ENCODE assay signal across 8 mouse cellular contexts in genomic region chr9:88480120-88480519, GRCm38 (mm10). TPM values are rescaled to one million over a fixed set of nuclear protein-coding genes. Genes with fewer than 3 reads are reported as not detected.
A peak's percentile ranks its signal among the peaks of the same experiment; 100 is the strongest.
DNase-seq lines count a peak whose midpoint lies in the region; ATAC-seq lines count a peak whose summit lies in the region.

No protein-coding gene starts in this region.

- no peak overlapping the region for H3K27ac ChIP-seq in heart, embryonic 16.5 days (ENCODE audit: low read length)
- no peak overlapping the region for H3K27ac ChIP-seq in hindbrain, embryonic 14.5 days
- no peak overlapping the region for H3K27ac ChIP-seq in midbrain, embryonic 13.5 days

- H3K4me1 ChIP-seq in heart, embryonic 16.5 days (ENCODE audit: control insufficient read depth, insufficient read depth, low read length): peaks cover 12% of the 10 kb centered on the region
- H3K4me1 ChIP-seq in hindbrain, embryonic 14.5 days (replicated peaks; ENCODE audit: control insufficient read depth, insufficient read depth, low read length): peaks cover 26% of the 10 kb centered on the region
- peaks cover 37% of the 10 kb centered on the region for H3K4me1 ChIP-seq in midbrain, embryonic 13.5 days (replicated peaks)

- ATAC-seq in heart, embryonic 16.5 days (replicated peaks; ENCODE audit: extremely low read depth, insufficient read depth, low FRiP score): no peak
- ATAC-seq in hindbrain, embryonic 14.5 days (ENCODE audit: low FRiP score): no peak
- no peak for ATAC-seq in midbrain, embryonic 13.5 days

- intact Hi-C loops in left cerebral cortex, postnatal 25 days (cut with DNase I): loop anchor here (2.0 to 5.0 kb wide), 2 partner anchors 41 to 1632 kb away; partner anchors contain the start of genes Morf4l1 and Snx14

- DNase-seq in heart, adult 18-20 months: no peak
- DNase-seq in adipocyte (ENCODE audit: low spot score): peak; percentile 50
- no peak for DNase-seq in hindbrain, embryonic 14.5 days (ENCODE audit: low spot score)
- no peak for DNase-seq in cerebellum, adult 11-12 months
- no peak for DNase-seq in left cerebral cortex, postnatal 25 days (ENCODE audit: low spot score in 2 of 2)
- no peak for DNase-seq in layer of hippocampus, adult 8-10 months (ENCODE audit: low spot score in 2 of 2)

- H3K4me3 ChIP-seq in heart, embryonic 16.5 days (ENCODE audit: low read length): peak overlapping the region; percentile 99
- H3K4me3 ChIP-seq in hindbrain, embryonic 14.5 days (replicated peaks; ENCODE audit: low read length): peak overlapping the region; percentile 99
- peak overlapping the region; percentile 98 for H3K4me3 ChIP-seq in midbrain, embryonic 13.5 days (replicated peaks)

- no peaks in the 10 kb centered on the region for H3K27me3 ChIP-seq in heart, embryonic 16.5 days (ENCODE audit: control insufficient read depth, insufficient read depth, low read length)
- no peaks in the 10 kb centered on the region for H3K27me3 ChIP-seq in hindbrain, embryonic 14.5 days (ENCODE audit: control insufficient read depth, insufficient read depth, low read length)
- 0 out of 2 replicates have a peak, but pooled peaks cover 4% of the 10 kb centered on the region for H3K27me3 ChIP-seq in midbrain, embryonic 13.5 days

- no peaks in the 10 kb centered on the region for H3K9me3 ChIP-seq in heart, embryonic 16.5 days (replicated peaks; ENCODE audit: control insufficient read depth, low read length)
- no peaks in the 10 kb centered on the region for H3K9me3 ChIP-seq in hindbrain, embryonic 14.5 days (ENCODE audit: control insufficient read depth, low read length)
- no peaks in the 10 kb centered on the region for H3K9me3 ChIP-seq in midbrain, embryonic 13.5 days

- H3K9ac ChIP-seq in heart, embryonic 16.5 days (ENCODE audit: low read length): peak overlapping the region; percentile 99
- H3K9ac ChIP-seq in hindbrain, embryonic 14.5 days: peak overlapping the region; percentile 97
- peak overlapping the region; percentile 99 for H3K9ac ChIP-seq in midbrain, embryonic 13.5 days (replicated peaks)

- H3K36me3 ChIP-seq in heart, embryonic 16.5 days (ENCODE audit: control insufficient read depth, insufficient read depth): peaks cover 6% of the 10 kb centered on the region
- H3K36me3 ChIP-seq in hindbrain, embryonic 14.5 days (replicated peaks; ENCODE audit: control insufficient read depth, insufficient read depth): peaks cover 45% of the 10 kb centered on the region
- H3K36me3 ChIP-seq in midbrain, embryonic 13.5 days: peaks cover 19% of the 10 kb centered on the region

- H3K4me2 ChIP-seq in heart, embryonic 16.5 days (ENCODE audit: low read depth, low read length): peak overlapping the region; percentile 94
- peak overlapping the region; percentile 64 for H3K4me2 ChIP-seq in hindbrain, embryonic 14.5 days (replicated peaks)
- H3K4me2 ChIP-seq in midbrain, embryonic 13.5 days (replicated peaks): peak overlapping the region; percentile 90

- WGBS in heart, embryonic 16.5 days: 2% methylated on average over 1 of the region's 1 CpGs
- 9% methylated on average over 1 of the region's 1 CpGs for WGBS in hindbrain, embryonic 14.5 days
- WGBS in midbrain, embryonic 13.5 days: 11% methylated on average over 1 of the region's 1 CpGs

RNA-seq across cellular contexts. Expression of gene Syncrip, which starts 2.3 kb away (rescaled TPM):
- 49.1 and 55.1 TPM in 2 replicates for polyA plus RNA-seq in heart, embryonic 16.5 days (2015; fragmentation: Nextera tagmentation; extraction: Ambion mirVana)
- 10 to 100 TPM; 56.1 to 61.2 TPM for total RNA-seq in heart, adult 18-20 months (2021)
- 91.5 and 98.2 TPM in 2 replicates for polyA plus RNA-seq in hindbrain, embryonic 14.5 days (2014; fragmentation: Nextera tagmentation; extraction: Ambion mirVana)
- polyA plus RNA-seq in midbrain, embryonic 13.5 days (2015; fragmentation: Nextera tagmentation; extraction: Ambion mirVana): 95.9 and 102 TPM in 2 replicates
- total RNA-seq in left cerebral cortex, postnatal 25 days (2021): 10 to 100 TPM; 67.6 to 68.3 TPM
- total RNA-seq in layer of hippocampus, adult 8-10 months (2022): 10 to 100 TPM; 61.8 to 67.7 (median 63.0) TPM

RNA-seq across cellular contexts. Expression of gene Gm20537, which starts 23.7 kb away (rescaled TPM):
- polyA plus RNA-seq in heart, embryonic 16.5 days (2015; fragmentation: Nextera tagmentation; extraction: Ambion mirVana): 0.30 and 0.59 TPM in 2 replicates
- total RNA-seq in heart, adult 18-20 months (2021): under 1 TPM in 1 of 2 experiments, not detected in 1; 0.65 TPM
- polyA plus RNA-seq in hindbrain, embryonic 14.5 days (2014; fragmentation: Nextera tagmentation; extraction: Ambion mirVana): 0.63 TPM in 1 of 2 replicates, not detected in the other
- polyA plus RNA-seq in midbrain, embryonic 13.5 days (2015; fragmentation: Nextera tagmentation; extraction: Ambion mirVana): 0.62 and 1.5 TPM in 2 replicates
- 1 to 10 TPM; 1.3 to 2.9 TPM for total RNA-seq in left cerebral cortex, postnatal 25 days (2021)
- 1 to 10 TPM in 1 of 4 experiments, under 1 TPM in 1, not detected in 2; 0.94 to 2.6 TPM for total RNA-seq in layer of hippocampus, adult 8-10 months (2022)

RNA-seq across cellular contexts. Expression of gene Snx14, which starts 41.4 kb away (rescaled TPM):
- polyA plus RNA-seq in heart, embryonic 16.5 days (2015; fragmentation: Nextera tagmentation; extraction: Ambion mirVana): 30.4 and 34.9 TPM in 2 replicates
- total RNA-seq in heart, adult 18-20 months (2021): 10 to 100 TPM; 23.3 to 24.9 TPM
- polyA plus RNA-seq in hindbrain, embryonic 14.5 days (2014; fragmentation: Nextera tagmentation; extraction: Ambion mirVana): 32.9 and 36.7 TPM in 2 replicates
- polyA plus RNA-seq in midbrain, embryonic 13.5 days (2015; fragmentation: Nextera tagmentation; extraction: Ambion mirVana): 26.5 TPM in 2 replicates
- 10 to 100 TPM; 52.9 to 54.7 TPM for total RNA-seq in left cerebral cortex, postnatal 25 days (2021)
- 10 to 100 TPM; 46.5 to 59.8 (median 53.9) TPM for total RNA-seq in layer of hippocampus, adult 8-10 months (2022)
